Mouse (Mus musculus): ENCODE data around the gene Nfkb2. TPM values are rescaled to one million over a fixed set of nuclear protein-coding genes. Genes with fewer than 3 reads are reported as not detected.
A peak's percentile ranks its signal among the peaks of the same experiment; 100 is the strongest.

Nfkb2 gene
- total and polyA plus RNA-seq, 2 experiments from 2014 or later: 6.6 to 26.9 TPM

GRCm38 (mm10) chr19:46306268-46306610 is 2.1 kb downstream of the Nfkb2 start:
- Histone ChIP-seq H3K27me3 (ENCODE audit: control insufficient read depth, insufficient read depth, low read length) (no peaks in the 10 kb centered on the region), H3K9ac (replicated peaks; ENCODE audit: low read depth, low read length) (peak overlapping the region; percentile 53; the same call in 1 of the 2 replicates), H3K36me3 (replicated peaks; ENCODE audit: control insufficient read depth, insufficient read depth, low read length) (peaks cover 33% of the 10 kb centered on the region), H3K4me1 (ENCODE audit: control insufficient read depth, insufficient read depth) (peaks cover 6% of the 10 kb centered on the region; the same call in 1 of the 2 replicates), H3K27ac (ENCODE audit: low read depth) (0 out of 2 replicates have a peak overlapping the region, but pooled peaks have one; percentile 81), H3K9me3 (replicated peaks; ENCODE audit: control insufficient read depth, low read length) (no peaks in the 10 kb centered on the region), H3K4me3 (ENCODE audit: low read depth, low read length) (peak overlapping the region; percentile 76), H3K4me2 (ENCODE audit: low read depth, low read length) (peak overlapping the region; percentile 94)
- no peak for TF ChIP-seq CTCF (IDR thresholded peaks at IDR 0.05; ENCODE audit: low read depth)
- whole genome bisulfite sequencing: 53% methylated on average over 5 of the region's 5 CpGs
- no peak for DNase-seq (ENCODE audit: low spot score)
- ATAC-seq (ENCODE audit: insufficient read depth, low read depth): no peak

DNA sequence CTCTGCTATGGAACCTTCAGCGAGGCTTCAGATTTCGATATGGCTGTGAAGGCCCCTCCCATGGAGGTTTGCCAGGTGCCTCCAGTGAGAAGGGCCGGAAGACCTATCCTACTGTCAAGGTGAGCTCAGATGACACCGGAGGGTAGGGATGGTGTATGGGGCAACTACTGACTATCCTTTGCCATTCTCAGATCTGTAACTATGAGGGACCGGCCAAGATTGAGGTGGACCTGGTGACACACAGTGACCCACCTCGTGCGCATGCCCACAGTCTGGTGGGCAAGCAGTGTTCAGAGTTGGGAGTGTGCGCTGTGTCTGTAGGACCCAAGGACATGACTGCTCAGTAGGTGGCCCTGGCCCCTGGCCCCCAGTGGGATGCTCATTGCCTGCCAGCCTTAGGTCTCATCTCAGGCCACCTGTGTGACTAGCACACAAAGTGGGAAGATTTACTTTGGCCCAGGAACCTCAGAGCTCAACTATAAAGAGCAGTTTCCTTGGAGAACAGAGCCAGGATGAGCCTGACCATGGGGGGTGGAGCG is 2.7 kb downstream of the Nfkb2 start:
- H3K9ac ChIP-seq (replicated peaks; ENCODE audit: low read depth, low read length): no peak overlapping the region
- WGBS: 85% methylated on average over 9 of the region's 9 CpGs
- H3K36me3 ChIP-seq (replicated peaks; ENCODE audit: control insufficient read depth, insufficient read depth, low read length): peaks cover 38% of the 10 kb centered on the region
- H3K9me3 ChIP-seq (replicated peaks; ENCODE audit: control insufficient read depth, low read length): no peaks in the 10 kb centered on the region
- no peak overlapping the region for H3K4me3 ChIP-seq (ENCODE audit: low read depth, low read length)
- TF ChIP-seq EP300 (IDR thresholded peaks at IDR 0.05; ENCODE audit: low read depth): no peak
- TF ChIP-seq CTCF (IDR thresholded peaks at IDR 0.05; ENCODE audit: low read depth): no peak
- H3K4me2 ChIP-seq (ENCODE audit: low read depth, low read length): no peak overlapping the region
- H3K27me3 ChIP-seq (ENCODE audit: control insufficient read depth, insufficient read depth, low read length): no peaks in the 10 kb centered on the region
- no peak for DNase-seq (ENCODE audit: low spot score)
- H3K27ac ChIP-seq (ENCODE audit: low read depth): no peak overlapping the region
- peaks cover 6% of the 10 kb centered on the region; the same call in 1 of the 2 replicates for H3K4me1 ChIP-seq (ENCODE audit: control insufficient read depth, insufficient read depth)
- ATAC-seq (ENCODE audit: insufficient read depth, low read depth): no peak

- Histone ChIP-seq H3K27me3 (ENCODE audit: control insufficient read depth, insufficient read depth, low read length) (0 out of 2 replicates have a peak, but pooled peaks cover under 1% of the 10 kb centered on the region), H3K36me3 (replicated peaks; ENCODE audit: control insufficient read depth, insufficient read depth, low read length) (peaks cover 41% of the 10 kb centered on the region), H3K4me1 (ENCODE audit: control insufficient read depth, insufficient read depth) (peaks cover 6% of the 10 kb centered on the region; the same call in 1 of the 2 replicates), H3K9ac (replicated peaks; ENCODE audit: low read depth, low read length) (no peak overlapping the region), H3K27ac (ENCODE audit: low read depth) (no peak overlapping the region), H3K4me3 (ENCODE audit: low read depth, low read length) (no peak overlapping the region), H3K4me2 (ENCODE audit: low read depth, low read length) (no peak overlapping the region), H3K9me3 (replicated peaks; ENCODE audit: control insufficient read depth, low read length) (no peaks in the 10 kb centered on the region)
- WGBS: 88% methylated on average over 16 of the region's 16 CpGs
- ATAC-seq (ENCODE audit: insufficient read depth, low read depth) (no peak), DNase-seq (ENCODE audit: low spot score) (no peak)
- TF ChIP-seq EP300 (IDR thresholded peaks at IDR 0.05; ENCODE audit: low read depth) (no peak), CTCF (IDR thresholded peaks at IDR 0.05; ENCODE audit: low read depth) (no peak)
These were observed 3.7 kb downstream of the Nfkb2 start for GRCm38 (mm10) chr19:46307781-46308180.

GRCm38 (mm10) chr19:46308303-46308702 is 4.2 kb downstream of the Nfkb2 start:
- Histone ChIP-seq H3K27me3 (ENCODE audit: control insufficient read depth, insufficient read depth, low read length) (0 out of 2 replicates have a peak, but pooled peaks cover 5% of the 10 kb centered on the region), H3K36me3 (replicated peaks; ENCODE audit: control insufficient read depth, insufficient read depth, low read length) (peaks cover 43% of the 10 kb centered on the region), H3K4me2 (ENCODE audit: low read depth, low read length) (no peak overlapping the region), H3K9me3 (replicated peaks; ENCODE audit: control insufficient read depth, low read length) (no peaks in the 10 kb centered on the region), H3K27ac (ENCODE audit: low read depth) (no peak overlapping the region), H3K9ac (replicated peaks; ENCODE audit: low read depth, low read length) (no peak overlapping the region), H3K4me3 (ENCODE audit: low read depth, low read length) (no peak overlapping the region), H3K4me1 (ENCODE audit: control insufficient read depth, insufficient read depth) (peaks cover 6% of the 10 kb centered on the region; the same call in 1 of the 2 replicates)
- TF ChIP-seq CTCF (IDR thresholded peaks at IDR 0.05; ENCODE audit: low read depth): no peak
- WGBS: 78% methylated on average over 16 of the region's 16 CpGs
- no peak for DNase-seq (ENCODE audit: low spot score)
- ATAC-seq (ENCODE audit: insufficient read depth, low read depth): no peak

DNA sequence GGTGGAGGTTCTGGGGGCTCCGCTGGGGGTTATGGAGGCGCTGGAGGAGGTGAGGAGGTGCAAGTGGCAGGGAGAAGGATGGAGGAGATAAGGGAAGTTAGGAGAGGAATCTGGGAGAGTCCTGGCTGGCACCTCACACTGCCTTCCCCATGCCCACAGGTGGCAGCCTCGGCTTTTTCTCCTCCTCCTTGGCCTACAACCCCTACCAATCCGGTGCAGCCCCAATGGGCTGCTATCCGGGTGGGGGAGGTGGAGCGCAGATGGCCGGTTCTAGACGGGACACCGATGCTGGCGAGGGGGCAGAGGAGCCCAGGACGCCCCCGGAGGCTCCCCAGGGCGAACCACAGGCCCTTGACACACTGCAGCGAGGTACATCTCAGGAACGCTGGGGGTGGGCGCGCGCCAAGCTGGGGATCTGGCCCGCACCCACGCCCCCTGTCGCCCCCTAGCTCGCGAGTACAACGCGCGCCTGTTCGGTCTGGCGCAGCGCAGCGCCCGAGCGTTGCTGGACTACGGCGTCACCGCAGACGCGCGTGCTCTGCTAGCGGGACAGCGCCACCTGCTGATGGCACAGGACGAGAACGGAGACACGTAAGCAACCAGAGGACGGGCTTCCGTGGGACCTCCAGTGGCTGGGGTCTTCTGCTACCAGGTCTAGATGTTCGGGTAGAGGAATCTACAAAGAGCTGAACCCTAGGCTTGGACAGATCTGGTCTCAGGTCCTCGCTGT is 4.8 kb downstream of the Nfkb2 start:
- H3K36me3 ChIP-seq (replicated peaks; ENCODE audit: control insufficient read depth, insufficient read depth, low read length): peaks cover 43% of the 10 kb centered on the region
- ATAC-seq (ENCODE audit: insufficient read depth, low read depth) (0 out of 2 replicates have a peak, but pooled peaks have one; percentile 4), DNase-seq (ENCODE audit: low spot score) (peak; percentile 79)
- no peak overlapping the region for H3K9ac ChIP-seq (replicated peaks; ENCODE audit: low read depth, low read length)
- no peaks in the 10 kb centered on the region for H3K9me3 ChIP-seq (replicated peaks; ENCODE audit: control insufficient read depth, low read length)
- peak overlapping the region; percentile 70 for H3K4me2 ChIP-seq (ENCODE audit: low read depth, low read length)
- 7% methylated on average over 45 of the region's 47 CpGs for WGBS
- no peak for TF ChIP-seq EP300 (IDR thresholded peaks at IDR 0.05; ENCODE audit: low read depth)
- peak; percentile 92 for TF ChIP-seq CTCF (IDR thresholded peaks at IDR 0.05; ENCODE audit: low read depth)
- no peak overlapping the region for H3K27ac ChIP-seq (ENCODE audit: low read depth)
- peak overlapping the region; percentile 36 for H3K4me3 ChIP-seq (ENCODE audit: low read depth, low read length)
- peaks cover 11% of the 10 kb centered on the region for H3K27me3 ChIP-seq (ENCODE audit: control insufficient read depth, insufficient read depth, low read length)
- peaks cover 6% of the 10 kb centered on the region; the same call in 1 of the 2 replicates for H3K4me1 ChIP-seq (ENCODE audit: control insufficient read depth, insufficient read depth)

Measured in heart, postnatal 0 days (tissue).